Mouse (Mus musculus) embryonic facial prominence, embryonic 11.5 days (tissue): Measurements from ENCODE around the gene Tcp10b. TPM values are rescaled to one million over a fixed set of nuclear protein-coding genes. Genes with fewer than 3 reads are reported as not detected.
"Not testable (repeated sequence)": the region's sequence is repeated elsewhere in the genome, so short reads cannot be mapped to it uniquely, and the experiment has no call there.

ENCODE experiments used
- ATAC-seq: fragments of 200-750 bp; cut with Nextera tagmentation; replicated peaks from 2 replicates; pipeline ENCODE4 v1.8.0; 2017; ENCODE audit warnings: low read depth; ENCODE audit not compliant: insufficient number of reproducible peaks, low FRiP score, low TSS enrichment
- DNase-seq: peaks from one replicate; pipeline ENCODE4 v3.0.0-alpha.2; 2015; ENCODE audit warnings: low spot score
- H3K27ac ChIP-seq: fragments of 300-500 bp; sonication (generic); replicated peaks from 2 replicates; pipeline ENCODE4 v1.5.1; 2014; ENCODE audit warnings: mild to moderate bottlenecking, low read depth, low read length, control low read depth
- H3K27me3 ChIP-seq: fragments of 300-500 bp; sonication (generic); 2 replicates; pipeline ENCODE4 v1.6.1; 2014; ENCODE audit warnings: mild to moderate bottlenecking, low read length, moderate library complexity, mixed read lengths; ENCODE audit not compliant: control insufficient read depth, insufficient read depth
- H3K36me3 ChIP-seq: fragments of 300-500 bp; sonication (generic); replicated peaks from 2 replicates; pipeline ENCODE4 v1.6.1; 2014; ENCODE audit warnings: low read depth, mild to moderate bottlenecking, low read length, moderate library complexity, mixed read lengths; ENCODE audit not compliant: control insufficient read depth, insufficient read depth
- H3K4me1 ChIP-seq: fragments of 300-500 bp; sonication (generic); 2 replicates; pipeline ENCODE4 v1.6.1; 2014; ENCODE audit warnings: low read length, mixed read lengths; ENCODE audit not compliant: control insufficient read depth, insufficient read depth
- H3K4me2 ChIP-seq: fragments of 300-500 bp; sonication (generic); 2 replicates; pipeline ENCODE4 v1.6.1; 2014; ENCODE audit warnings: low read depth, mild to moderate bottlenecking, control low read depth, low read length, moderate library complexity
- H3K4me3 ChIP-seq: fragments of 300-500 bp; sonication (generic); 2 replicates; pipeline ENCODE4 v1.5.1; 2014; ENCODE audit warnings: low read depth, low read length, control low read depth
- H3K9ac ChIP-seq: fragments of 300-500 bp; sonication (generic); replicated peaks from 2 replicates; pipeline ENCODE4 v1.6.1; 2014; ENCODE audit warnings: mild to moderate bottlenecking, control low read depth, low read length
- H3K9me3 ChIP-seq: fragments of 300-500 bp; sonication (generic); replicated peaks from 2 replicates; pipeline ENCODE4 v1.6.1; 2016; ENCODE audit warnings: mild to moderate bottlenecking, low read length, inconsistent platforms, mixed read lengths; ENCODE audit not compliant: control insufficient read depth
- WGBS: fragments of 180-500 bp; shearing (Covaris S2); extraction: QIAGEN DNeasy Blood & Tissue Kit; methylation state at CpG from one replicate; pipeline ENCODE4 v1.1.7; 2014; 5-methylcytosine and 5-hydroxymethylcytosine counted together
- polyA plus RNA-seq: library from polyadenylated mRNA; unstranded; fragments of >200 nt; fragmentation: Nextera tagmentation; extraction: Ambion mirVana; gene quantifications from 2 replicates; pipeline ENCODE4 v1.2.1, GENCODE M21; 2014

Gene Tcp10b
- polyA plus RNA-seq, 1 experiment from 2014 or later, result not detected

GRCm38 (mm10) chr17:13124241-13124640, 63.3 kb downstream of the Tcp10b start:
- H3K27me3 ChIP-seq, H3K9ac ChIP-seq, H3K9me3 ChIP-seq, DNase-seq, ATAC-seq, H3K27ac ChIP-seq, H3K4me3 ChIP-seq, H3K36me3 ChIP-seq, H3K4me2 ChIP-seq, H3K4me1 ChIP-seq: not testable (repeated sequence)
- 28% methylated on average over 2 of the region's 3 CpGs for WGBS

GRCm38 (mm10) chr17:13129324-13129723, 68.4 kb downstream of the Tcp10b start:
- H3K36me3 ChIP-seq, H3K27me3 ChIP-seq, DNase-seq, H3K4me3 ChIP-seq, H3K9ac ChIP-seq, H3K4me1 ChIP-seq, H3K27ac ChIP-seq, H3K4me2 ChIP-seq, H3K9me3 ChIP-seq, ATAC-seq: not testable (repeated sequence)
- no CpG with 5 or more reads among the region's 3 CpGs for WGBS

GRCm38 (mm10) chr17:13129737-13130465, 69.0 kb downstream of the Tcp10b start:
- H3K4me1 ChIP-seq, ATAC-seq, H3K27ac ChIP-seq, H3K27me3 ChIP-seq, H3K9ac ChIP-seq, H3K4me3 ChIP-seq, H3K36me3 ChIP-seq, H3K9me3 ChIP-seq, DNase-seq, H3K4me2 ChIP-seq: not testable (repeated sequence)
- WGBS, result 86% methylated on average over 8 of the region's 11 CpGs

GRCm38 (mm10) chr17:13131710-13132109, 70.8 kb downstream of the Tcp10b start, which contains the start of gene Unc93a:
Unc93a (minus strand) TSS chr17:13131810.
- H3K9me3 ChIP-seq, H3K9ac ChIP-seq, H3K27ac ChIP-seq, H3K36me3 ChIP-seq, H3K4me2 ChIP-seq, ATAC-seq, H3K27me3 ChIP-seq, H3K4me3 ChIP-seq, H3K4me1 ChIP-seq, DNase-seq: not testable (repeated sequence)
- WGBS, result 81% methylated on average over 3 of the region's 4 CpGs

Other genes starting within 250 kb of the Tcp10b start
- 0.18 and 0.42 TPM in 2 replicates for gene Mas1, start 193.0 kb upstream of the Tcp10b start, polyA plus RNA-seq
- gene Mrgprh, start 185.1 kb upstream of the Tcp10b start, polyA plus RNA-seq, result not detected in 2 replicates
- gene Pnldc1, start 150.9 kb upstream of the Tcp10b start, polyA plus RNA-seq, result 1.6 and 2.3 TPM in 2 replicates
- 644 and 679 TPM in 2 replicates for gene Tcp1, start 145.4 kb upstream of the Tcp10b start, polyA plus RNA-seq
- gene Mrpl18, start 144.8 kb upstream of the Tcp10b start, polyA plus RNA-seq, result 172 and 188 TPM in 2 replicates
- gene Acat3, start 120.5 kb upstream of the Tcp10b start, polyA plus RNA-seq, result 0.56 and 1.00 TPM in 2 replicates
- 291 and 296 TPM in 2 replicates for gene Acat2, start 100.4 kb upstream of the Tcp10b start, polyA plus RNA-seq
- gene Wtap, start 66.9 kb upstream of the Tcp10b start, polyA plus RNA-seq, result 151 and 158 TPM in 2 replicates
- gene Sod2, start 54.3 kb upstream of the Tcp10b start, polyA plus RNA-seq, result 89.6 and 97.7 TPM in 2 replicates
- gene Gpr31b, start 8.8 kb upstream of the Tcp10b start, polyA plus RNA-seq, result not detected in 2 replicates
- not detected in 2 replicates for gene Unc93a, start 70.7 kb downstream of the Tcp10b start, polyA plus RNA-seq
- not detected in 2 replicates for gene Smok2a, start 160.1 kb downstream of the Tcp10b start, polyA plus RNA-seq
- gene Smok2b, start 169.2 kb downstream of the Tcp10b start, polyA plus RNA-seq, result not detected in 2 replicates